Mouse (Mus musculus): ENCODE measurements around the gene Lrrc19. TPM values are rescaled to one million over a fixed set of nuclear protein-coding genes. Genes with fewer than 3 reads are reported as not detected.
"Not testable (repeated sequence)": the region's sequence is repeated elsewhere in the genome, so short reads cannot be mapped to it uniquely, and the experiment has no call there.

The Lrrc19 gene
- not detected for total RNA-seq (2021)

DNA sequence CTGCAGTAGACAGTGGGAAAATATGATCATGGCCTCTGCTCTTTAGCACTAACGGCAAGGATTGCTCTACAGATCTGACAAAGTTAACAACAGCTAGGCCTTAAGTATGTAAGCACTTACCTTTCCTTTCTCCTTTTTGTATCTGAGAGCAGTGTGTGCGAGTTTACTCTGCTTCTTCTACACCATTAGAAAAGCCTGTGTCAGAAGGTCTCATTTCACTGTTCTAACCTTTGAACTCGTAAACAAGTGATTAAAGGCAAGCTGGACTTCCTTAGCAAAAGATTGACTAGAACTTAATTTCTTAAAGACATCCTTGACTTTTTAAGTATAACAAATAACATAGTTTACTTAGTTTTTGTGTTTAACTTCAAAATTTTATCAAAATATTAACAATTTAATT lies at the start of gene Lrrc19:
Lrrc19 (minus strand) TSS at position 225 of the 400 bp plus-strand sequence.
- no peak for DNase-seq (ENCODE audit: extremely low spot score in 1 of 2, low spot score in 2 of 2)
- intact Hi-C loops (cut with DNase I): no loop called here

GRCm38 (mm10) chr4:94696368-94696767 lies 46.4 kb upstream of the Lrrc19 start:
- intact Hi-C loops (cut with DNase I): no loop called here

GRCm38 (mm10) chr4:94692175-94692574 lies 42.2 kb upstream of the Lrrc19 start:
- intact Hi-C loops (cut with DNase I): no loop called here
- DNase-seq (ENCODE audit: extremely low spot score in 1 of 2, low spot score in 2 of 2): no peak

More at GRCm38 (mm10) chr4:94696368-94696767, 46.4 kb upstream of the Lrrc19 start:
- no peak for DNase-seq (ENCODE audit: extremely low spot score in 1 of 2, low spot score in 2 of 2)

GRCm38 (mm10) chr4:94691078-94691477 lies 41.1 kb upstream of the Lrrc19 start:
- intact Hi-C loops (cut with DNase I): no loop called here

DNA sequence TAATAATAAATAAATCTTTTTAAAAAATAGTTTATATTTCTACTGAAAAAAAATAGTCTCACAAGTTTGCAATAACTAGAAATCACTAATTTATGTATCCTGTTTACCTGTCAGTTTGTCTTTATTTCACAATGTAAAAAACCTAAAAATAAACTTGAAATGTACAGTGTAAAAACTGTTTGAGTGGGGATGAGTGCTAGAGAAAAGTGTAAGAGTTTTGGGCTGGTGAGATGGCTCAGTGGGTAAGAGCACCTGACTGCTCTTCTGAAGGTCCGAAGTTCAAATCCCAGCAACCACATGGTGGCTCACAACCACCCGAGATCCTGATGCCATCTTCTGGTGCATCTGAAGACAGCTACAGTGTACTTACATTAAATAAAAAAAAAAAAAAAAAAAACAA lies 39.9 kb upstream of the Lrrc19 start:
- DNase-seq (ENCODE audit: extremely low spot score in 1 of 2, low spot score in 2 of 2); intact Hi-C loops (cut with DNase I): not testable (repeated sequence)

More at GRCm38 (mm10) chr4:94691078-94691477, 41.1 kb upstream of the Lrrc19 start:
- DNase-seq (ENCODE audit: extremely low spot score in 1 of 2, low spot score in 2 of 2): no peak

DNA sequence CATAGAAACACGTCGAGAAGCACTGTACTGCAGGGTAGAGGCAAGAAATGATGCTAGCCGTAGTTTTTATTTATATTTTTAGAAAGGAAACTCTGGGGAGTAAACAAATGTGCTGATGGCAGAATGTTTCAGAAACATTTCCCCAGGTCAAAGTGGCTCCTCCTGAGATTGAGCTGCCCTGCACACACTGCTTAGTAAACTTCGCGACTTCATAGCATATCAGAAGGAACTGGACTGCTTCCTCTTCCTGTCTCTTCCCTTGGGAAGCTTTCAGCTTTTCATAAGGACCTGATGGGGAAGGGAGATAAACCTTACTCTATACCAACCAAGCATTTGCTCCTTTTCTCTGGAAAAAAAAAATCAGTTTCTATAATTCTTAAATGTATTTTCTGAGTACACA lies 33.4 kb upstream of the Lrrc19 start:
- intact Hi-C loops (cut with DNase I): no loop called here
- no peak for DNase-seq (ENCODE audit: extremely low spot score in 1 of 2, low spot score in 2 of 2)

DNA sequence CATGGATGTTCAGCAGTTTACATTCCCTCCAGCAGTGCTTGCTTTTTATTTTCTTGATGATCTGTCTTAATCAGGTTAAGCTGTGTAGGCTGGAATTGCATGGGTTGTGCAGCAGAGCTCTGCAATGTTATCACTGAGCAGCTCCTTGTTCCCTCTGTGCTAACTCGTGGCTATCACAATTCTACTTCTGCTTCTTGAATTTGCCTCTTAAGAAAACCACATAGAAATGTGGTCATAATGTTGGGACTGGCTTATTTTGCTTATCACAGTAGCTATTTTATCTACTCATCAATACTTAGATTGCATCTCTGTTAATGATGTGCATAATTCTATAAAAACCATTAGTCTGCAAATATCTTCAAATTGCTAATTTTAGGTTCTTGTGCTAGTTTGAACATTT lies 32.1 kb upstream of the Lrrc19 start:
- no peak for DNase-seq (ENCODE audit: extremely low spot score in 1 of 2, low spot score in 2 of 2)
- intact Hi-C loops (cut with DNase I): no loop called here

DNA sequence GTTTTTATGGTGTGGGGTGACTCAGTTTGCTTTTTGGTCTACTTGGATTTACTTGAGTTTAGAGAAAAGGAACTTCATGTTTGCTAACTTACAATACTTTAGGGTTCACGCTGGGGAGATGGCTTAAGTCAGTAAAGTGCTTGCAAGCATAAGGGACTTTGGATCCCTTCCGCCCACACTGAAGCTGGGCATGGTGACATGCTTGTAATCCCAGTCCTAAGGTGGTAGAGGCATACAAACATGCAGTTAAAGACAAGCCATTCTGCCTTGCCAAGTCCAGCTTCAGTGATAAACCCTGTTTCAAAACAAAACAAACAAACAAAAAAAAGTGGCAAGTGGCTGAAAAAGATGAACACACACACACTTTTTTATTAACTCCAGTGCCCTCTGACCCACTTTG lies 31.2 kb upstream of the Lrrc19 start:
- DNase-seq (ENCODE audit: extremely low spot score in 1 of 2, low spot score in 2 of 2): no peak
- intact Hi-C loops (cut with DNase I): no loop called here

DNA sequence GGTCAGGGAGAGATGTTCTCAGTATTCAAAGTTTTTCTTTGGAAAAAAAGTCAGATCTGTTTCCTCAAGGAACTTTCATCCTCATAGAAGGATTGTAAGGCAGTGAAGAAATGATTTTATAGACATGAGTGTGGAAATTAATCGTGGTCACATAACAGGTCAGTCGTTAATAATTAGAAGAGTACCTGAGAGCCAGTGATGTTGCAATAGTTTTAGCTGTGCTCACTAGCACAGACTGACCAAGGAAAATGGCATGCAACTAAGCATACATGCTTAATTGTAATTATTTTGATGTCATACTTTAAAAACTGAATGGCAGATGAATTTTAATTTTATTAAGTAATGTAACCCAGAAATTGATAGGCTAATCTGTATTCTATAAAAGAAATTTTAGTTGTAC lies 30.7 kb upstream of the Lrrc19 start:
- intact Hi-C loops (cut with DNase I): no loop called here

DNA sequence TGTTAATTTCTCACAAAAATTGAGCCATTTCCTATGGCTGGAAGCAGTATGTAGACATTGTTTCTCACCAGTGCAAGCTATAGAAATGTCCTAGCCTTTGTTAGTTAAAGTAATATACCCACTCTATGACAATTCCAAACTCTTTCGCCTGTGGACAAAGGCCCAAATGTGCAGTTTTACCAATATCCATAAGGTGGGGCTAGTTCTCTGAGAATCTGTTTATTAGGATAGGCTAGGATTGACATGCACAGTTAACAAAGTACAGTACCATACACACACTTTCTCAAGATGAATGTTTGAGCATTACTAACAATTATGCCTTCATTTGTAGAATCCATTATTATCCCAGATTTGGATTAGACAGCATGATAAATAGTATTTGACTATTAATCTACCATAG lies 19.8 kb upstream of the Lrrc19 start:
- intact Hi-C loops (cut with DNase I): loop anchor here (10.0 kb wide), 1 partner anchor 285 kb away; no protein-coding TSS in a partner anchor
- peak in 1 of 2 experiments; percentile 8 for DNase-seq (ENCODE audit: extremely low spot score in 1 of 2, low spot score in 2 of 2)

More for the DNA sequence above, 30.7 kb upstream of the Lrrc19 start:
- DNase-seq (ENCODE audit: extremely low spot score in 1 of 2, low spot score in 2 of 2): no peak

GRCm38 (mm10) chr4:94650426-94651175 lies 657 bp upstream of the Lrrc19 start:
- intact Hi-C loops (cut with DNase I); DNase-seq (ENCODE audit: extremely low spot score in 1 of 2, low spot score in 2 of 2): not testable (repeated sequence)

GRCm38 (mm10) chr4:94643141-94643540 lies 6.8 kb downstream of the Lrrc19 start:
- intact Hi-C loops (cut with DNase I): no loop called here
- DNase-seq (ENCODE audit: extremely low spot score in 1 of 2, low spot score in 2 of 2): no peak

- DNase-seq (ENCODE audit: extremely low spot score in 1 of 2, low spot score in 2 of 2): no peak
- intact Hi-C loops (cut with DNase I): no loop called here
Measured at GRCm38 (mm10) chr4:94620077-94620476, 29.9 kb downstream of the Lrrc19 start.

DNA sequence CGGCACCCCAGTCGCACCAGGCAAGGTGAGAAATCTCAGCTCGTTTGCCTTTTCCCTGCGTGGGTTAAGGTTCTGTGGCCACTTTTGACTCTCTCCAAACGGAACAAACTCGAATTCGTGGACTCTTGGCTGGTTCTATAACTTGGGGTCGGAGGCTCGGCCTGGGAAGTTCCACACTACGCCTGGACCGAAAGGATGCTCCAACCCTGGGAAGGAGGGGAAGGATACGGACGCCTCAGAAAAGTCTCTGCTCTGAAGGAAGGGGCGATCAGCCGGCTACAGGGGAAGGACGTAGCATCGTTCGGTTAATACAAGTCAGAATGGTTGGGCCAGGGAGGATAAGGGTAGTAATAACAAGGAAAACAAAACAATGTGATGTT lies 35.3 kb downstream of the Lrrc19 start:
- intact Hi-C loops (cut with DNase I): no loop called here
- no peak for DNase-seq (ENCODE audit: extremely low spot score in 1 of 2, low spot score in 2 of 2)

- intact Hi-C loops (cut with DNase I): no loop called here
- DNase-seq (ENCODE audit: extremely low spot score in 1 of 2, low spot score in 2 of 2): peak; percentile 94 to 97
Measured at GRCm38 (mm10) chr4:94613972-94614626, 35.8 kb downstream of the Lrrc19 start, which contains the start of gene Ift74. Ift74 (plus strand) TSS chr4:94614491.

DNA sequence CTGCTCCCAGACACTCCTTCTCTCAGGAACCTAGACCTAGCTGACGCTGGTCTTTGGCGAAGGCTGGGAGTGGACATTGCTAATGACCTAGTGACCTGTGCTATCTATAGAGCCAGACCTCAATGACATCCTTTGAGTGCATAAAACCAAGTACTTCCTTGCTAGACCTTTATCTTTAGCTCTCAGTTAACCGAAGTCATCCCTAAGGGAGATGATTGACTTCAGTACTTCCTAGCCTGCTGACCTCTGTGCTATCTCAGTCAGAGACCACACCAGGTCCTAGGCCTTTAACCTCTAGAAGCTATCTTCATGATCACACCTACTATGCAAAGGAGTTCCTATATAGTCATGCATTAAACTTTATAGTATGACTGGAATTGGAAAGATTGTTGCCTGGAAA lies 39.6 kb downstream of the Lrrc19 start:
- no peak for DNase-seq (ENCODE audit: extremely low spot score in 1 of 2, low spot score in 2 of 2)
- intact Hi-C loops (cut with DNase I): no loop called here

GRCm38 (mm10) chr4:94605591-94605990 lies 44.4 kb downstream of the Lrrc19 start:
- intact Hi-C loops (cut with DNase I): no loop called here
- no peak for DNase-seq (ENCODE audit: extremely low spot score in 1 of 2, low spot score in 2 of 2)

DNA sequence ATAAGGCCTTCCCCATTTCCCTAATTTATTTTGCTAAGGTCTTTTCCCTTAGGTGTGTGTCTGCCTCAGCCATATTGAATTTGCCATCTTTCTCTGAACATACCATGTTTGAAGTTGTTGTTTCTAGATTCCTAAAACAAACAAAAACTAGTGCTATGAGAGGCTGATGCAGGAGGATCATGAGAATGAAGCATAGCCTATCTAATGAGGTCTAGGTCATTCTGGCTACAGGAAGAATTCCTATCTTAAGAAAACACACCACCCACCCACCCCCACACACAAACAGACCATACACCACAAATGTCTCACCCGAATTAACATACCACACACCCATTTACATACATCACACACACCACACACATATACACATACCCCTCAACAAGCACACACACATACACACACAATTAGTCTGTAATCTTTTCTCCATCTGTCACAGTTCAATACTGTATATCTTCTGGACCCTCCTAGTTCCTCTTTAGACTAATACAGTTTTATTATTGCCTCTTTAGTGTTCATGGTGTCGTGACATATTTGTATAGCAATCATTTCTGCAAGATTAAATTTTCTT lies 45.4 kb downstream of the Lrrc19 start:
- DNase-seq (ENCODE audit: extremely low spot score in 1 of 2, low spot score in 2 of 2): no peak
- intact Hi-C loops (cut with DNase I): no loop called here

GRCm38 (mm10) chr4:94603031-94603629 lies 46.8 kb downstream of the Lrrc19 start, which contains the start of gene Plaa:
Plaa (minus strand) TSS chr4:94603244.
- intact Hi-C loops (cut with DNase I): no loop called here

More at GRCm38 (mm10) chr4:94603031-94603629, 46.8 kb downstream of the Lrrc19 start, which contains the start of gene Plaa:
- DNase-seq (ENCODE audit: extremely low spot score in 1 of 2, low spot score in 2 of 2): peak; percentile 92 to 95
